Mouse (Mus musculus) megakaryocyte progenitor cell, adult 5-6 weeks (primary cell): Measurements from ENCODE around the gene Impg1. TPM values are rescaled to one million over a fixed set of nuclear protein-coding genes. Genes with fewer than 3 reads are reported as not detected.

Source experiments
- ATAC-seq: replicated peaks from 2 replicates; pipeline ENCODE4 v1.8.0; 2016; ENCODE audit warnings: mild to moderate bottlenecking, moderate TSS enrichment, inconsistent platforms; ENCODE audit not compliant: poor library complexity
- total RNA-seq, 2 experiments: library from RNA; stranded (forward) in 1 of 2; stranded (reverse) in 1 of 2; fragments of 157-497, 149-512 nt in 1 of 2; fragments of 200-1000 nt in 1 of 2; gene quantifications; 2 replicates each; pipeline versions ENCODE4 v1.2.3 to v1.2.4; 2015 to 2017

Impg1 gene
- total RNA-seq, 2 experiments from 2014 or later, result not detected

DNA sequence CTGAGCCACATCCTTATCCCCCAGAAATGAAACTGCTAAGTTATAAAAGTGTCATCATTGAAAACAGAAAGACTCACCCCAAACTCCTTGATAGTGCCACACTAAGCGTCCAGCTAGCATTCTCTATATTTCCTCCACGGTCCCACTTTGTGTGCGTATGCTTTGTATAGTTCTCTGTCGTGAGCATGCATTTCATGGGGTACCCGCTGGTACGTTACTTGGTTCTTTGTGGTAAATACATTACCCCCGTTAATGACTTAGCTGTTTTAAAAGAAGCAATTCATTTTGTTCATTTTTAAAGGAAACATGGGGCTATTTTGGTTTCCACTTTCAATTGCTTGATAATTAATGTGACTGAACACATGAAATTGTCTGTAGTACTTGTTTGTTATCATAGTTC, 178.4 kb downstream of the Impg1 start:
- ATAC-seq, result peak; percentile 50; the same call in 1 of the 2 replicates

DNA sequence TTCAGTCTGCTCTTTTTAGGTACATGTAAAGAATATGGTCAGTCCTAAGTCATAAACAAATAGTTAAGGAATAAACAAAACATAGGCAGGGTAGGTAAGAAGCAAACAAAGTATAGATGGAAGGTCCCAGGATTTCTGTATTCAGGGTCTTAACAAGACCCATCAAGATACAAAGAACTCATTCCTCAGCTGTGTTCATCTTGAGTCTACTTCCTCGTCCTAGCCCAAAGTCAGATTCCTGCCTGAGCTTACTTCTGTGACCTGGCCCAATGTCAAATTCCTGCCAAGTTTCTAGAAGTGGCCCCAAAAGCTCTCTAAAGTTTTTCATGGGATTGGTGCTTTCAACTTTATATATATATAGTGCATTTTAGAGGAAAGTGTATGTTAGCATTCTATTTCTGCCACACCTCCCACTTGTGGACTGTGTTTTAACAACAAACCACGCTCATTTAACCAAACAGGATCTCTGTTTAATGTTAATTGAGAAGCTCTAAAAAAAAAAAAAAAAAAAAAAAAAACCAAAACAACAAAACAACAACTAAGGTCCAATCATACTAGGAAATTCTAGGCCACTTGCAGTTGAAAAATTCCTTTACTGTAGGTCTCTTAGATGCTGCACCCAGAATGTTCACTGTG, 180.6 kb downstream of the Impg1 start:
- ATAC-seq, result no peak

DNA sequence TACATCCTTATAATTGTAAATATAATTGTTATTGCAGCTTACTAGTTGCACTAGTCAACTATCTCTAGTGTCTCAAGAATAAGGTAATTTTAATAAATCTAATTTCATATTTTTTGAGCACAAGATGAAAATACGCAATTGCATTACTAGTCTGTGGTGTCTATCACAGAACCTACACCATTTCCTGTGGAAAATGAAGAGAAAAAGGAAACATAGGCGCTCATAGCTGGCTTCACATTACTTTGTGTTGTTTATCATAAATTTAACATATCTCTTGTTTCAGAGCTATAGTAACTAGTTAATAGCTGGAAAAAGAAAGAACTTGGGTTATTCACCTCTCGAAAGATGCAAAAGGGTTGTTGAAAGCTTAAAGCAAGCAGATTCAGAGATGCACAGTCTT, 182.9 kb downstream of the Impg1 start:
- ATAC-seq, result no peak

DNA sequence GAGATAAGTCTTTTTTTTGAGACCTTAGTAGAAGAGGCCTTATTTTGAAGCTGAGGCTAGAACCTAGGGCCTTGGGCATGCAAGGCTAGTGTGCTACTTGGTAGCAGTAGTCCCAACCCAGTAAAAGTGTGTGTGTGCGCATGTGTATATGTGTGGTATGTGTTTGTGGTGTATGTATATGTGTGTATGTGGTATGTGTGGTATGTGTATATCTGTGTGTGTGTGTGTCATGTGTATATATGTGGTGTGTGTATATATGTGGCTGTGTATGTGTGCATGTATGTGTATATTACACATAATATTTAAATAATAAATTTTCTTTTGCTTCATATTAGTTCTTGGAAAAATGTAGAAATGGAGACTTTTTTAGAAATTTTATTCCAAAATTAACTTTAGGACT, 184.6 kb downstream of the Impg1 start:
- no peak for ATAC-seq

DNA sequence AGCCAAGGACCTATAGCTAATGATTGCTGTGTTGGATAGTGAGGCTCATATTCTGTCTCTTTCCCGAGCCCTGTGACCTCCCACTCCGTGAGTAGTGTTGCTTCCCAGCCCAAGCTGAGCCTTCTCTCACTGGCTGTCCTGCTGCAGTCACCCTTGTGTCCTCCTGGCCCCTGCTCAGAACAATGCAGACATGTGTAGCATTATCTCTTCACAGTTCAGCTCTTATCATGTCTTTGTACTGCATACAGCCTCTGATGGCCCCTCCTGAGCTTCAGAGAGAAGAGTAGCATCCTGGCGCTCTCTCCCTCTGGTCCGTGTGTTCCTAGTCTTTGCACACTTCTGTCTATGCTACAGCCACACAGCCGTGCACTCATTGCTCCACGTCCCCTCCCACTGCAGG, 187.5 kb downstream of the Impg1 start:
- no peak for ATAC-seq

DNA sequence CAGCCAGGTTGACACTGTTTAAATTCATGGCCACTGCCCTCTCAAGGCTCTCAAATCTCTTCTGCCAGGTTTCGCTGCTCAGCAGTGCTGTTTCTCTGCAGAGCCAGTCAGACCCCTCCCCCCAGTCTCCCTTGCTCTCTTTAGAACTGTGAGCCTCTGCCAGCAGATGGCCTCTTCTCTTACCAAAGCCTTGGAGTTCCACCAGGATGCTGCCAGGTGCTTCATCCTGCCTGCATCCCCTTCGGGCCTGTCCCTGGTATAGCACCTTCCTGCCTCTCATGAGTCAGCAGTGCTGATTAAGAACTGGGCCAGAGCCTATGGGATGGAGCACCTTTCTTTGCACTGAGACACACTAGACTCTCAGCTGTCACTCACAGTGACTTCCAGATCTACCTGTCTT, 188.1 kb downstream of the Impg1 start:
- no peak; the same call in 1 of the 2 replicates for ATAC-seq

DNA sequence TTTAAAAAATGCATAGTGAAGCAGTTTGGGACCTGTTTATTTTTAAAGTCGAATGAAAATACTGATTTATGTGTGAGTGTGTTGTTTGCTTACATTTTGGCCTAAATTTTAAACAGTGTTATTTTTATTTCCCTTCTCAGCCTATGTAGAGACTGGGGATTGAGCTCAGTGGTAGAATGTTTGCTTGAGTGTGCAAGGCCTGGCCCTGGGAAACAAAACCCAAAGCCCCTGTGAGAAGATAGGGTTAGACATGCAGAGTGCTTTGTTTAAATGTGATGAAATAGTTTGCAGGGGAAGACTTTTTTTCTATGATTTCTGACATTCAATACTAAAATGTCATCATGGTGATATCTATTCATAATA, 189.5 kb downstream of the Impg1 start:
- ATAC-seq, result no peak

DNA sequence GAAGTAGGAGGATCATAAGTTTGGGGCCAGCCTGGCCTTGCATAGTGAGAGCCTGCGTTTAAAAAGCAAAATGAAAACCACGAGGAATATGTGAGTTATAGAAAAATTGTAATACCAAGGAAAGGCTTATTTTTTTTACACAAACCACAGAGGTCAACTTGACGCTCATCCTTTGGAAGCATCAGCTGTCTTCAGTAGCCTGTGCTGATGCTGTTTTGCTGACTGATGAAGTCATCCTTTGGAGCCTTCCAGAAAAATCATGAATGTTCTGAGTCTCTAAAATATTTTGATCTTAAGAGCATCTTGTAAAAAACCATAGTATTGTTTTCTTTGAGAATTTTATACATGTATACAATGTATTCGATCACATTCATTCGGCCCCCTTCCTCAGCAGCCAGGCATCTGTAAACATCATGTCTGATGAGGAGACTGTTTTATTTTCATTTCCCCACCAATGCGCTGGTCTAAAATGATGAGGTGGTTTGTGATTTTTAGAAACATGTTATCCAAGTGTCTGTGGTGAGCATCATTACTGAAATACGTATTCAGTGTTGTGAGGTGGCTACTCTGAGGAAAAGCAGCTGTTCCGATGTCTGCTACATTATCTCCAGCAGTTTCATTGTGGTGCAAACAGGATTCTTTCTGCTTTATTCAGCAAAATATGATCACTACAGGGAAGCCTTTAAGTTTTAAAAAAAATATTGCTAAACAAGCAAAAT, 190.1 kb downstream of the Impg1 start:
- ATAC-seq, result no peak

DNA sequence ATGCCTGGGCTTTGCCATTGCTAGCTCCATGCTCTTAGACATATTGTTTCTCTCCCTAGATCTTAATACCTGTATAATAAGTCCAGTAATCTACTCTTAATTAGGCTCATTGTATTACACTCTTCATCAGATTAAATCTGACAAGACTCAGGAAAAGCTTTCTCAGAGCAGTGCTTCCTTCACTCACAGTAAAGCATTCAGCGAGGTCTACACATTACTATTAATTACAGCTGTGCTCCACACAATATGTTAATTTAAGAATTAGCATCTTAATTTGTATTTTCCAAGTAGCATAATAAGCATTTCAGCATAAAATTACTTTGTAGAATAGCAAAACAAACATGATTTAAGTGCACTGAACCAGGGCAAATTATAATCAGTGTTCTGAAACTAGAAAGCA, 192.3 kb downstream of the Impg1 start:
- ATAC-seq, result no peak

DNA sequence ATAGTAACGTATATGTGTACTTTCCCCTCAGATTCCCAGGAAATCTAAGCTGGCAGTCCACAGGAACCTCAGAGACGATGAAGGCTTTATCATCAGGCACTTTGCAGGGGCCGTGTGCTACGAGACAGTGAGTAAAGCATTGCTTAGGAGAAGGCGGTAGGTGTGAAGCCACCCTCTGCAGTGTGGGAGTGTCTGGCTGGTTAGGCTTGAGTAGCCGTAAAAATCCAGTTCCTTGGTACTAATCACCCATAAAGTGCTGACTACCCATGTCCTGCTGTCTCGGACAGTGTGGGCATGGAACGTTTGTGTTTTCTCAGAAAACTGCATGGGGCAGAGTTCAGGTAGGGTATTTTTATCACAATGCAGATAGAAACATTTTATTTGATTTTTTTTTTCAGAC, 195.7 kb downstream of the Impg1 start:
- ATAC-seq, result no peak

DNA sequence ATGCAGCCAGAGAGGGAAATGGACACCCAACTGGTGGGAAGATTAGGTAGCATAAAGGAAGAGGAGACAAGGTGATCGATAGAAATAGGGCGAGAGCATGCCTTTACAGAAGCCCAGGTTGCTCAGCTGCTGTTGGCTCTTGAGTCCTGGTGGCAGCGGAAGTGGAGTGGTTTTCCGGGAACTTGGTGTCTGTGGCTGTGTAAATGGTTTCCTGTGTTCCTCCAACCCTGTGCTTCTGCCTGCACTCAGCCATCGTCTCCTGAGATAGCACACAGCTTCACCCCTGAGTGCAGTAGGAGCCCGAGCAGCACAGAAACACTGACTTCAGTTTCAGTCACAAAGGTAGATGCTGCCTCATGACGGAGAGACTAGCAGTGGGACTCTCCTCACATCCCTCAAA, 198.8 kb downstream of the Impg1 start:
- peak; percentile 77 for ATAC-seq

DNA sequence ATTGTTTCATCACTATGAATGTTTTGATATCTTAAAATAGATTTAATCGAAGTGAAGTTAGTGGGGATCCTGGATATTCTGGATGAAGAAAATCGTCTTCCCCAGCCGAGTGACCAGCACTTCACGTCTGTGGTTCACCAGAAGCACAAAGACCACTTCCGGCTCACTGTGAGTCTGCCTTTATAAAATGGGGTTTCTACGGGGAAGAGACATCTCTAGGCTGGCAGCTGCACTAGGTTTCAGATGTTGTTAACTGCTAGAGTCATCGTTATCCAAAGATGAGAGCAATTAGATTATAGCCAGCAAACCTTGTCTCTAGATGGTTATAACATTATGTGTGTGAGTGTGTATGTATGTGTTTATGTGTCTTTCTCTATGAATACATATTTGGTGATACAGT, 199.2 kb downstream of the Impg1 start:
- ATAC-seq, result peak; percentile 15; the same call in 1 of the 2 replicates
